Mouse (Mus musculus) erythroblast, embryonic 14.5 days (primary cell): ENCODE measurements around the gene Fgf12. TPM values are rescaled to one million over a fixed set of nuclear protein-coding genes. Genes with fewer than 3 reads are reported as not detected.

Experiments
- H3K27me3 ChIP-seq: 2 replicates; pipeline ENCODE4 v1.6.1; 2012; ENCODE audit warnings: inconsistent platforms; ENCODE audit not compliant: control insufficient read depth
- H3K36me3 ChIP-seq: 2 replicates; pipeline ENCODE4 v1.6.1; 2012; ENCODE audit warnings: mild to moderate bottlenecking, inconsistent platforms; ENCODE audit not compliant: control insufficient read depth
- H3K4me1 ChIP-seq: 2 replicates; pipeline ENCODE4 v1.6.1; 2012; ENCODE audit warnings: inconsistent platforms; ENCODE audit not compliant: control insufficient read depth
- H3K4me3 ChIP-seq: replicated peaks from 2 replicates; pipeline ENCODE3; 2012; ENCODE audit warnings: moderate library complexity, mild to moderate bottlenecking, inconsistent platforms
- H3K9me3 ChIP-seq: 2 replicates; pipeline ENCODE4 v1.6.1; 2012; ENCODE audit warnings: low read length, inconsistent platforms, mixed read lengths; ENCODE audit not compliant: control insufficient read depth
- GATA1 ChIP-seq: IDR thresholded peaks from 2 replicates; pipeline ENCODE4 v1.6.1; 2012; ENCODE audit warnings: low read length, inconsistent platforms, mixed read lengths
- TAL1 ChIP-seq: IDR thresholded peaks from 3 replicates; pipeline ENCODE4 v1.6.1; 2012; ENCODE audit warnings: low read length, inconsistent platforms, mixed read lengths
- polyA plus RNA-seq: library from polyadenylated mRNA; stranded (reverse); fragments of >175 nt; gene quantifications from 2 replicates; pipeline ENCODE4 v1.2.3, GENCODE M21; 2012

Fgf12 gene
- polyA plus RNA-seq, 1 experiment, result not detected

DNA sequence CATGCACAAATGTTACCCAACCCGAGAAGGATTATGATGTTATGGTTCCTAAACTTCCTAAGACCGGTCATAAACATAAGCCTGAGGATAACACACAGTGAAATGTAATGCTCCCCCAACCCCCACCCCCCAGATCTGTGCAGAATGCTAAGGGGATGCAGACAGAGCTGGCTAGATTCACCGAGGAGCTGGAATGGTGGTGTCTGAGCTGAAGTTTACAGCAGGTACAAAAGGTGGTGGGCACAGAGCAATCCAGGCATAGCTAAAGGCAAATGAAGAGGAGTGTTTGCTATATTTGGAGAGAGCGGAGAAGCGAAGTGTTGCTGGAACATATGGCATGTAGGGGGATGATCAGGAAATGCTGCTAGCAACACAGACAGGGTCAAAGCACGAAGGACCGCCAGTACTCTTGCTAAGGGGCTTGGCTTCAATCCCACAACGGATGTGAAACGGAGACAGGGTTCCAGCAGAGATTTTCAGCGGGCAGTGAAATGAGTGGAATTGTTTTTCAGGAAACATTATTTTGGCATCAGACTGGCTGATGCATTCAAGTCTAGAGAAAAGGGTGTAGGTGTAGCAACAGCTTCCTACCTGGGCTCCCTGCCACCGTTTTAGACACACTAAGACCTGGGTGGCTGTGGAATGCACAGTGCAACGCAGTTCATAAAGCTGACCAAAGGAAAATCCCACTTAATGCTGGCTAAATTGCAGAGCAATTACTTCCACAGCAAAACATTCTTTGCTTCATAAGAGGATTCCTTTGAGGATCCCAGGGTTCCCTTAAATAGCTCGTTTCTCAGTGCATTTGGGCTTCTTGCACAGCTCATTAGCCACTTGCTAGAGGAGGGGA, 514.6 kb downstream of the Fgf12 start:
- no peaks in the 10 kb centered on the region for H3K9me3 ChIP-seq
- H3K4me3 ChIP-seq, result no peak overlapping the region
- TF ChIP-seq GATA1 (no peak), TAL1 (no peak)
- H3K36me3 ChIP-seq, result no peaks in the 10 kb centered on the region
- no peaks in the 10 kb centered on the region for H3K4me1 ChIP-seq
- no peaks in the 10 kb centered on the region for H3K27me3 ChIP-seq

DNA sequence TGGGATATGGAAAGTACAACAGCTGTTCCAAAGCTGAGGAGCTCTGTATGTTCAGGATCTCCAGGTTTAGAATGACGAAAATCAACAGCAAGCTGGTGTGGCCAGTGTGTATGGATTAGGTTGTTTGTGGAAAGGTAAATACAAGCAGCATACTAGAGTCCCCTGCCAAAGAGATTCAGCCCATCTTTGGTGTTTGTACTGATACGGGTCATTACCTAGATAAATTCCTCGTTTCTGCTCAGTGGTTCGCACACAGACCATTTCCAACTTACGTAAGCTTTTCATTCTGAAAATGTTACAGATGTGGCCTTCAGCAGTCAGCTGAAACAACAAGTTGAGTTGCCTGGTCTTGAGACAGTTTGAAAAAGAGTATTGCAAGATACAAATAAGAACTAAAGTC, 536.9 kb downstream of the Fgf12 start:
- TF ChIP-seq GATA1, result no peak
- TF ChIP-seq TAL1, result no peak
- no peaks in the 10 kb centered on the region for H3K4me1 ChIP-seq

DNA sequence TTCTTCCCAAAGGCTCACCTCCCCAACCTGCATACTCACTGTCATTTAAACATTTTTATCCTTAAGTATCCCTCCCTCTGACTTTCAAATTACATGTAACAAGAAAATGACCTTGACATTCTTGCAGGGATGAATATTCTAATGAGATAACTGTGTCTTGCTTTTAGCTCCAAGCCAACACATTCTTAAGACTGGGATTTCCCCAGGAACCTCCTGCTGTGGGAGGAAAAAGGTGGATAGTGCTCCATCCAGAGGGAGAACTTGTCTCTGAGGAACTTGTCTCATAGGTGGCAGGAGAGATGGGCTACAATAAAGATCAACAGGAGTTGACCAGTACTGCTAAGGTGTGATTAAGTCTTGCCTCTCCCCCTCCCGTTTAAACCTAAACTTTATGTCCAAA, 540.5 kb downstream of the Fgf12 start:
- Histone ChIP-seq H3K4me3 (no peak overlapping the region), H3K9me3 (no peaks in the 10 kb centered on the region), H3K36me3 (no peaks in the 10 kb centered on the region), H3K4me1 (no peaks in the 10 kb centered on the region), H3K27me3 (no peaks in the 10 kb centered on the region)
- TF ChIP-seq GATA1 (no peak), TAL1 (no peak)

More for the DNA sequence above, 536.9 kb downstream of the Fgf12 start:
- no peaks in the 10 kb centered on the region for H3K27me3 ChIP-seq
- no peaks in the 10 kb centered on the region for H3K9me3 ChIP-seq
- H3K4me3 ChIP-seq, result no peak overlapping the region
- H3K36me3 ChIP-seq, result no peaks in the 10 kb centered on the region

DNA sequence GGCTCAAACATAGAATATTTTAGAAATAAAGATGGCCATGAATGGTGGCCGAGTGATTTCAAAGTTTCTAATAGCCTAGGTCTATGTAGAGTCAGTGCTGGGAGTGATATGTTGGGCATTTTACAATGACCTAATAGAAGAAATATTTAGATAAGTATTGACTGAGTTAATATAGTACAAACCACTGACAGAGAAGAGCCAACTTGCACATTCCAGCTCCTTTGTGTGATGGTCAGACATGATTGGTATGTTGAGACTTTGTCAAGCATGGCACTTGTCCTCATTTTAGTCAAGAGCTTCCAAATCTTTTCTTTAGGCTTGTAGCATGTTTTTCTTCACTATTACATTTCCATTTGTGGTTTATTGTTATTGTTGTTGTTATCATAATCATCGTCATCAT, 596.4 kb downstream of the Fgf12 start:
- H3K4me1 ChIP-seq, result no peaks in the 10 kb centered on the region
- H3K9me3 ChIP-seq, result no peaks in the 10 kb centered on the region
- H3K36me3 ChIP-seq, result no peaks in the 10 kb centered on the region
- no peak overlapping the region for H3K4me3 ChIP-seq
- TF ChIP-seq GATA1, result no peak
- TF ChIP-seq TAL1, result no peak
- H3K27me3 ChIP-seq, result no peaks in the 10 kb centered on the region

DNA sequence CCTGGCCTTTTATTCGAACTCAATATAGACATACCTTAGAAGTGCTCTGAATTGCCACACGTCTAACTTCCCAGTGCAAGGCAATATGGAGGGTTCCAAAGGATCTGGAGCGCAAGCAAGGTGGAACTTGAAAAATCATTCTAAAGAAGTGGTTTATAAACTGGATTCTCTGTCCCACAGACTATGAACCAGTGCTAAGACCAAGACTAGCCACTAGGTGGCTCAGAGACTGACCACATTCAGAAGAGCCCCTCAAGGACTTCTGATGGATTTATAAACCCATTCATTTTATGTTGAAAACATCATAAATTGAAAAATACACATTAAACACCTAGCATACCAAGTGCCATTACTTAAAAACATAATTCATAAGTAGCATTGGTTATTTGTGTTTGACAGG, 611.9 kb downstream of the Fgf12 start:
- H3K4me3 ChIP-seq, result no peak overlapping the region
- no peaks in the 10 kb centered on the region for H3K4me1 ChIP-seq
- no peak for TF ChIP-seq GATA1
- no peaks in the 10 kb centered on the region for H3K36me3 ChIP-seq
- no peaks in the 10 kb centered on the region for H3K9me3 ChIP-seq
- no peaks in the 10 kb centered on the region for H3K27me3 ChIP-seq

DNA sequence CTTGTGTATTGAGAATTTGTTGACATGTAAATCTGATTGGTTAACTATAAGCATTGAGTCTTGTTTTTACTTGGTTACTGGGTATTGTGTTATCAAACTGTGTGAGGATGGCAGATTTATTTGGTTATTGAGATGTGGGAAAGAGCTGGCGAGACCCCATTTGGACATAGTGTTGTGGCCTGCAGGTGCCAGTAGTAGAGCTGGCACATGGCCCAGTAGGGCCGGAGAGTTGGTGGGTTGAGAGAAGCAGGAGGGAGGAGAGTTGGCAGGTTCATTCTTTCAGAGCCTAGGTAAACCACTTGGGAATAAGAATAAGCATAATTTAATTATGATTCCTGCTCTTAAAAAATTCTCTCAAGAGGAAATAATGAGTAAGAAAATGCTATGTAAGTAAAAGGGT, 625.9 kb downstream of the Fgf12 start:
- Histone ChIP-seq H3K36me3 (no peaks in the 10 kb centered on the region), H3K9me3 (peaks cover 5% of the 10 kb centered on the region), H3K4me1 (no peaks in the 10 kb centered on the region), H3K27me3 (no peaks in the 10 kb centered on the region), H3K4me3 (no peak overlapping the region)
- TF ChIP-seq TAL1 (no peak), GATA1 (no peak)

Other genes starting within 250 kb of the Fgf12 start
- not detected in 2 replicates for gene Mb21d2, start 176.6 kb upstream of the Fgf12 start, polyA plus RNA-seq